Mouse (Mus musculus): ENCODE measurements around the gene Dnm3. TPM values are rescaled to one million over a fixed set of nuclear protein-coding genes. Genes with fewer than 3 reads are reported as not detected.

Gene Dnm3
- total RNA-seq, 2 experiments from 2014 or later: 5.0 to 6.3 TPM

GRCm38 (mm10) chr1:162346456-162347011 is 131.3 kb downstream of the Dnm3 start:
- intact Hi-C loops (cut with DNase I; ENCODE audit: low total_unique reads): no loop called here
- DNase-seq: no peak

GRCm38 (mm10) chr1:162337170-162337569 is 140.7 kb downstream of the Dnm3 start:
- intact Hi-C loops (cut with DNase I; ENCODE audit: low total_unique reads): no loop called here
- no peak for DNase-seq

GRCm38 (mm10) chr1:162336640-162337039 is 141.2 kb downstream of the Dnm3 start:
- intact Hi-C loops (cut with DNase I; ENCODE audit: low total_unique reads): no loop called here
- no peak for DNase-seq

GRCm38 (mm10) chr1:162336224-162336623 is 141.6 kb downstream of the Dnm3 start:
- DNase-seq: no peak
- intact Hi-C loops (cut with DNase I; ENCODE audit: low total_unique reads): no loop called here

- intact Hi-C loops (cut with DNase I; ENCODE audit: low total_unique reads): no loop called here
- DNase-seq: no peak
Measured at GRCm38 (mm10) chr1:162328673-162329072, 149.2 kb downstream of the Dnm3 start.

GRCm38 (mm10) chr1:162327631-162328030 is 150.2 kb downstream of the Dnm3 start:
- DNase-seq: no peak
- intact Hi-C loops (cut with DNase I; ENCODE audit: low total_unique reads): no loop called here

GRCm38 (mm10) chr1:162324412-162324811 is 153.4 kb downstream of the Dnm3 start:
- intact Hi-C loops (cut with DNase I; ENCODE audit: low total_unique reads): no loop called here
- DNase-seq: no peak

- DNase-seq: no peak
- intact Hi-C loops (cut with DNase I; ENCODE audit: low total_unique reads): no loop called here
Measured at GRCm38 (mm10) chr1:162323142-162323541, 154.7 kb downstream of the Dnm3 start.

GRCm38 (mm10) chr1:162313451-162314276 is 164.2 kb downstream of the Dnm3 start:
- DNase-seq: no peak
- intact Hi-C loops (cut with DNase I; ENCODE audit: low total_unique reads): loop anchor here (5.0 kb wide), 1 partner anchor 311 kb away; no protein-coding TSS in a partner anchor

- intact Hi-C loops (cut with DNase I; ENCODE audit: low total_unique reads): loop anchor here (5.0 kb wide), 1 partner anchor 310 kb away; no protein-coding TSS in a partner anchor
- no peak for DNase-seq
Measured at GRCm38 (mm10) chr1:162312621-162313020, 165.2 kb downstream of the Dnm3 start.

GRCm38 (mm10) chr1:162312152-162312551 is 165.7 kb downstream of the Dnm3 start:
- intact Hi-C loops (cut with DNase I; ENCODE audit: low total_unique reads): loop anchor here (5.0 kb wide), 1 partner anchor 310 kb away; no protein-coding TSS in a partner anchor
- no peak for DNase-seq

GRCm38 (mm10) chr1:162305247-162305646 is 172.6 kb downstream of the Dnm3 start:
- intact Hi-C loops (cut with DNase I; ENCODE audit: low total_unique reads): no loop called here
- DNase-seq: no peak

GRCm38 (mm10) chr1:162302480-162302879 is 175.4 kb downstream of the Dnm3 start:
- DNase-seq: no peak
- intact Hi-C loops (cut with DNase I; ENCODE audit: low total_unique reads): no loop called here

- intact Hi-C loops (cut with DNase I; ENCODE audit: low total_unique reads): no loop called here
Measured at GRCm38 (mm10) chr1:162299558-162300319, 178.1 kb downstream of the Dnm3 start.

GRCm38 (mm10) chr1:162298527-162298926 is 179.3 kb downstream of the Dnm3 start:
- DNase-seq: no peak
- intact Hi-C loops (cut with DNase I; ENCODE audit: low total_unique reads): no loop called here

More at GRCm38 (mm10) chr1:162299558-162300319, 178.1 kb downstream of the Dnm3 start:
- peak; percentile 37 for DNase-seq

GRCm38 (mm10) chr1:162295443-162295842 is 182.4 kb downstream of the Dnm3 start:
- intact Hi-C loops (cut with DNase I; ENCODE audit: low total_unique reads): no loop called here
- DNase-seq: no peak

GRCm38 (mm10) chr1:162294572-162294910 is 183.3 kb downstream of the Dnm3 start:
- intact Hi-C loops (cut with DNase I; ENCODE audit: low total_unique reads): no loop called here

GRCm38 (mm10) chr1:162293732-162294571 is 183.9 kb downstream of the Dnm3 start:
- intact Hi-C loops (cut with DNase I; ENCODE audit: low total_unique reads): no loop called here
- DNase-seq: no peak

More at GRCm38 (mm10) chr1:162294572-162294910, 183.3 kb downstream of the Dnm3 start:
- no peak for DNase-seq

- no peak for DNase-seq
- intact Hi-C loops (cut with DNase I; ENCODE audit: low total_unique reads): no loop called here
Measured at GRCm38 (mm10) chr1:162286910-162287309, 190.9 kb downstream of the Dnm3 start.
